Mouse (Mus musculus) cerebellum, adult 2 months (tissue): ENCODE results near the gene Rnf144a.

Experiments used
- CTCF ChIP-seq: fragments of 200-500 bp; IDR thresholded peaks from 2 replicates; pipeline ENCODE4 v1.5.1; 2011; ENCODE audit warnings: low read depth, mild to moderate bottlenecking, control low read depth, low read length, moderate library complexity, borderline replicate concordance; ENCODE audit not compliant: insufficient read depth
- POLR2A ChIP-seq: fragments of 200-500 bp; IDR thresholded peaks from 2 replicates; pipeline ENCODE4 v1.6.1; 2011; ENCODE audit warnings: low read length, control low read depth, borderline replicate concordance; ENCODE audit not compliant: insufficient read depth

GRCm38 (mm10) chr12:26340621-26341020 is 74.4 kb downstream of the Rnf144a start:
- TF ChIP-seq CTCF (no peak), POLR2A (no peak)
